Mouse (Mus musculus): ENCODE results near the gene Cd86.

DNA sequence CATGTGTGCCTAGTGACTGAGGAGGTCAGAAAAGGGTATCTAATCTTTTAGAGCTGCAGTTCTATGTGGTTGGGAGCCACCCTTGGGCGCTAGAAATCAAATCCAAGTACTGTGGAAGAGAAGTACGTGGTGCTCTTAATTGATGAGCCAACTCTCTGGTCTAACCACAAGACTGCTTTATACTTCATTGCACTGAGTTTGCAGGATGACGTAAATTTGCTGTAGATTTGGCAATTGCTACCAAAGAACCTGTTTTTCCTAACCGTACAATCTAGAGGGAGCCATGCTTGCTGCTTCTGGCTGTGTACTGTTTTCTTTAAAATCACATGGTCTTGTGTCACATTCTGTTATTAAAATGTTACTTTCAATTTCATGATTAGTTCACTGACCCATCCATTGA is 10.0 kb downstream of the Cd86 start:
- no peak for TF ChIP-seq CTCF (IDR thresholded peaks at IDR 0.05; ENCODE audit: extremely low read depth, insufficient read length, insufficient replicate concordance, low read depth, low read length)
- no peak for TF ChIP-seq POLR2A (IDR thresholded peaks at IDR 0.05; ENCODE audit: low read depth, low read length)

All from small intestine, adult 2 months (tissue).